ENCODE assay signal across 20 mouse cellular contexts in the genomic region with DNA sequence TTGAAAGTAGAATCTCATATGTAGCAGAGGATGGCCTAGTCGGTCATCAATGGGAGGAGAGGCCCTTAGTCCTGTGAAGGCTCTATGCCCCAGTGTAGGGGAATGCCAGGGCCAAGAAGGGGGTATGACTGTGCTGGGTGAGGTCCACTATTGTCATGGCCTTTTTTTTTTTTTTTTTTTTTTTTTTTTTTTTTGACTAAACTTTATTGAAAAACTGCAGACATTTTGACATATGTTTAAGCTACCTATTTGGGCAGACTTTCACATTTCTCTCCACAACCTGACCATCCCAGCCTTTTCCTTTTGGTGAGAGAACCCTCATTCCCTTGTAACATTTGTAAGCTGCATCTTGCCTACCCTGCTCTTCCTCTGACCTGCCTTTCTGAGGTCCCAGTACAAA. TPM values are rescaled to one million over a fixed set of nuclear protein-coding genes. Genes with fewer than 3 reads are reported as not detected.
DNase-seq lines count a peak whose midpoint lies in the region; ATAC-seq and TF ChIP-seq lines count a peak whose summit lies in the region.
"Had no signal": no experiment of that assay in that cellular context is flagged by ENCODE, and none has a peak within 500 bp of the region (broad histone marks: within the 10 kb centered on the region; RNA-seq: fewer than 3 reads in every experiment).

No protein-coding gene starts in this region.

- no peaks in the 10 kb centered on the region for H3K4me1 ChIP-seq in heart, embryonic 13.5 days
- no peaks in the 10 kb centered on the region for H3K4me1 ChIP-seq in ES-E14 (ENCODE audit: control insufficient read depth in 2 of 2, insufficient read depth in 2 of 2, low read length in 2 of 2, poor library complexity in 1 of 2)
- H3K4me1 ChIP-seq in stomach, embryonic 14.5 days (ENCODE audit: control insufficient read depth, insufficient read depth, low read length): no peaks in the 10 kb centered on the region
- H3K4me1 ChIP-seq in forebrain, embryonic 15.5 days: no peaks in the 10 kb centered on the region
- H3K4me1 ChIP-seq: embryonic facial prominence, embryonic 12.5 days; forebrain, embryonic 13.5 days; hindbrain, embryonic 13.5 days had no signal

- DNase-seq in heart, postnatal 25 days (ENCODE audit: low spot score): no peak
- DNase-seq in ES-E14 (ENCODE audit: low read depth, low spot score): no peak
- no peak for DNase-seq in cerebellum, postnatal 14 days
- DNase-seq in urinary bladder, postnatal 36 days (ENCODE audit: low spot score in 2 of 2): no peak
- DNase-seq: adrenal gland, adult 8-10 months; cerebellum, adult 2 months; cerebellum, postnatal 10 days; embryo, embryonic 11 days; gastrocnemius, postnatal 36 days; heart, adult 11 months; heart, postnatal 10 days had no signal

- H3K36me3 ChIP-seq in heart, embryonic 13.5 days: peaks cover 75% of the 10 kb centered on the region
- peaks cover 30% of the 10 kb centered on the region for H3K36me3 ChIP-seq in ES-E14 (ENCODE audit: control insufficient read depth, insufficient read depth, low read length, poor library complexity, severe bottlenecking)
- peaks cover 35% of the 10 kb centered on the region for H3K36me3 ChIP-seq in stomach, embryonic 14.5 days (ENCODE audit: control insufficient read depth, insufficient read depth, low read length)
- peaks cover 34% of the 10 kb centered on the region for H3K36me3 ChIP-seq in forebrain, embryonic 15.5 days

- no peak overlapping the region for H3K4me2 ChIP-seq in heart, embryonic 13.5 days
- no peak overlapping the region for H3K4me2 ChIP-seq in stomach, embryonic 14.5 days (replicated peaks; ENCODE audit: low read depth, low read length)
- no peak overlapping the region for H3K4me2 ChIP-seq in forebrain, embryonic 15.5 days (replicated peaks)
- H3K4me2 ChIP-seq: embryonic facial prominence, embryonic 12.5 days; forebrain, embryonic 13.5 days; hindbrain, embryonic 13.5 days had no signal

- 76% methylated on average over 1 of the region's 1 CpGs for WGBS in heart, embryonic 13.5 days
- 87% methylated on average over 1 of the region's 1 CpGs for WGBS in stomach, embryonic 14.5 days
- 85% methylated on average over 1 of the region's 1 CpGs for WGBS in forebrain, embryonic 15.5 days

- H3K4me3 ChIP-seq in heart, embryonic 13.5 days: no peak overlapping the region
- no peak overlapping the region for H3K4me3 ChIP-seq in ES-E14 (ENCODE audit: insufficient read depth in 1 of 2, low read depth in 1 of 2, low read length in 2 of 2, poor library complexity in 1 of 2, severe bottlenecking in 1 of 2)
- no peak overlapping the region for H3K4me3 ChIP-seq in stomach, embryonic 14.5 days (ENCODE audit: low read depth, low read length)
- no peak overlapping the region for H3K4me3 ChIP-seq in forebrain, embryonic 15.5 days
- H3K4me3 ChIP-seq: embryonic facial prominence, embryonic 12.5 days; forebrain, embryonic 13.5 days; hindbrain, embryonic 13.5 days had no signal

- ATAC-seq in heart, embryonic 13.5 days (ENCODE audit: extremely low read depth, insufficient number of reproducible peaks, low FRiP score, low TSS enrichment): no peak
- no peak for ATAC-seq in stomach, embryonic 14.5 days (ENCODE audit: insufficient number of reproducible peaks, insufficient read depth, low FRiP score, low read depth)
- ATAC-seq in forebrain, embryonic 15.5 days (replicated peaks): no peak
- ATAC-seq: forebrain, embryonic 13.5 days had no signal

- in situ Hi-C loops in ES-E14 (cut with MboI; ENCODE audit: low sequenced_read_pairs in 2 of 2, unreplicated experiment in 2 of 2): no loop called here

- H3K27ac ChIP-seq in heart, embryonic 13.5 days (replicated peaks): no peak overlapping the region
- H3K27ac ChIP-seq in ES-E14 (ENCODE audit: insufficient read depth, low read depth, low read length, poor library complexity, severe bottlenecking): no peak overlapping the region
- H3K27ac ChIP-seq in stomach, embryonic 14.5 days (ENCODE audit: low read length): peak overlapping the region; percentile 44; the same call in 1 of the 2 replicates
- H3K27ac ChIP-seq in forebrain, embryonic 15.5 days (replicated peaks): no peak overlapping the region
- H3K27ac ChIP-seq: embryonic facial prominence, embryonic 12.5 days; forebrain, embryonic 13.5 days; hindbrain, embryonic 13.5 days; hindbrain, postnatal 0 days had no signal

- 0 out of 2 replicates have a peak overlapping the region, but pooled peaks have one; percentile 0 for H3K9ac ChIP-seq in heart, embryonic 13.5 days
- no peak overlapping the region for H3K9ac ChIP-seq in ES-E14 (ENCODE audit: insufficient read depth, low read depth, low read length, poor library complexity, severe bottlenecking)
- no peak overlapping the region for H3K9ac ChIP-seq in stomach, embryonic 14.5 days (replicated peaks; ENCODE audit: low read depth, low read length)
- H3K9ac ChIP-seq in forebrain, embryonic 15.5 days (replicated peaks): no peak overlapping the region
- H3K9ac ChIP-seq: embryonic facial prominence, embryonic 12.5 days; forebrain, embryonic 13.5 days; hindbrain, embryonic 13.5 days had no signal

- H3K9me3 ChIP-seq in heart, embryonic 13.5 days: no peaks in the 10 kb centered on the region
- H3K9me3 ChIP-seq in ES-E14 (ENCODE audit: control insufficient read depth, insufficient read depth, low read depth, low read length): no peaks in the 10 kb centered on the region
- no peaks in the 10 kb centered on the region for H3K9me3 ChIP-seq in stomach, embryonic 14.5 days (ENCODE audit: control insufficient read depth, low read depth, low read length)
- H3K9me3 ChIP-seq in forebrain, embryonic 15.5 days: no peaks in the 10 kb centered on the region
- H3K9me3 ChIP-seq: embryonic facial prominence, embryonic 12.5 days; forebrain, embryonic 13.5 days; hindbrain, embryonic 13.5 days had no signal

- H3K27me3 ChIP-seq in heart, embryonic 13.5 days (replicated peaks): no peaks in the 10 kb centered on the region
- H3K27me3 ChIP-seq in stomach, embryonic 14.5 days (ENCODE audit: control insufficient read depth, insufficient read depth, low read length): no peaks in the 10 kb centered on the region
- H3K27me3 ChIP-seq in forebrain, embryonic 15.5 days: no peaks in the 10 kb centered on the region
- H3K27me3 ChIP-seq: embryonic facial prominence, embryonic 12.5 days; forebrain, embryonic 13.5 days; hindbrain, embryonic 13.5 days had no signal

- intact Hi-C loops in heart, postnatal 25 days (cut with DNase I): no loop called here

TF ChIP-seq in ES-E14, 5 proteins besides CTCF, POLR2A, EP300 and RAD21:
- TF ChIP-seq ZNF384 (IDR thresholded peaks at IDR 0.05; ENCODE audit: low read depth, low read length): peak; percentile 98
- TF ChIP-seq CHD2 (IDR thresholded peaks at IDR 0.05; ENCODE audit: low read depth, low read length): no peak
- TF ChIP-seq ZC3H11A (IDR thresholded peaks at IDR 0.05; ENCODE audit: borderline replicate concordance, low read depth, low read length): no peak
- TF ChIP-seq HCFC1 (IDR thresholded peaks at IDR 0.05; ENCODE audit: borderline replicate concordance, insufficient read depth, low read length): no peak
- TF ChIP-seq MAFK (IDR thresholded peaks at IDR 0.05; ENCODE audit: insufficient read depth, low read depth, low read length): no peak

RNA-seq across cellular contexts. Expression of gene Hdgfl2, which starts 12.9 kb away (rescaled TPM):
- polyA plus RNA-seq in heart, embryonic 13.5 days (2015; fragmentation: Nextera tagmentation; extraction: Ambion mirVana): 75.0 and 89.0 TPM in 2 replicates
- 10 to 100 TPM; 33.6 to 36.4 TPM for total RNA-seq in heart, postnatal 25 days (2021)
- 165 and 204 TPM in 2 replicates for total RNA-seq in ES-E14 (2012; rRNA removed)
- 94.8 and 96.5 TPM in 2 replicates for polyA plus RNA-seq in stomach, embryonic 14.5 days (2014; fragmentation: Nextera tagmentation; extraction: Ambion mirVana)
- 144 and 167 TPM in 2 replicates for polyA plus RNA-seq in forebrain, embryonic 15.5 days (2015; fragmentation: Nextera tagmentation; extraction: Ambion mirVana)

RNA-seq across cellular contexts. Expression of gene Plin4, which starts 17.3 kb away (rescaled TPM):
- 0.05 and 0.07 TPM in 2 replicates for polyA plus RNA-seq in heart, embryonic 13.5 days (2015; fragmentation: Nextera tagmentation; extraction: Ambion mirVana)
- 100 to 1,000 TPM; 135 to 136 TPM for total RNA-seq in heart, postnatal 25 days (2021)
- 0.31 and 0.69 TPM in 2 replicates for total RNA-seq in ES-E14 (2012; rRNA removed)
- polyA plus RNA-seq in stomach, embryonic 14.5 days (2014; fragmentation: Nextera tagmentation; extraction: Ambion mirVana): 0.15 and 0.27 TPM in 2 replicates
- 0.11 TPM in 2 replicates for polyA plus RNA-seq in forebrain, embryonic 15.5 days (2015; fragmentation: Nextera tagmentation; extraction: Ambion mirVana)
- total RNA-seq: common myeloid progenitor, adult 5-6 weeks; hematopoietic stem cell, adult 5-6 weeks had no signal

RNA-seq across cellular contexts. Expression of gene Ubxn6, which starts 17.5 kb away (rescaled TPM):
- polyA plus RNA-seq in heart, embryonic 13.5 days (2015; fragmentation: Nextera tagmentation; extraction: Ambion mirVana): 37.8 and 44.2 TPM in 2 replicates
- 10 to 100 TPM; 49.7 to 51.5 TPM for total RNA-seq in heart, postnatal 25 days (2021)
- 34.8 and 38.8 TPM in 2 replicates for total RNA-seq in ES-E14 (2012; rRNA removed)
- 41.5 and 41.9 TPM in 2 replicates for polyA plus RNA-seq in stomach, embryonic 14.5 days (2014; fragmentation: Nextera tagmentation; extraction: Ambion mirVana)
- 81.1 and 89.5 TPM in 2 replicates for polyA plus RNA-seq in forebrain, embryonic 15.5 days (2015; fragmentation: Nextera tagmentation; extraction: Ambion mirVana)

RNA-seq across cellular contexts. Expression of gene Plin5, which starts 25.1 kb away (rescaled TPM):
- 0.19 and 0.47 TPM in 2 replicates for polyA plus RNA-seq in heart, embryonic 13.5 days (2015; fragmentation: Nextera tagmentation; extraction: Ambion mirVana)
- 100 to 1,000 TPM; 143 to 166 TPM for total RNA-seq in heart, postnatal 25 days (2021)
- total RNA-seq in ES-E14 (2012; rRNA removed): 1.4 and 2.1 TPM in 2 replicates
- 0.53 and 0.64 TPM in 2 replicates for polyA plus RNA-seq in stomach, embryonic 14.5 days (2014; fragmentation: Nextera tagmentation; extraction: Ambion mirVana)
- polyA plus RNA-seq in forebrain, embryonic 15.5 days (2015; fragmentation: Nextera tagmentation; extraction: Ambion mirVana): 0.69 and 0.74 TPM in 2 replicates
- total RNA-seq: common myeloid progenitor, adult 5-6 weeks; hematopoietic stem cell, adult 5-6 weeks had no signal

RNA-seq across cellular contexts. Expression of gene Lrg1, which starts 29.5 kb away (rescaled TPM):
- 0.27 TPM in 1 of 2 replicates, not detected in the other for polyA plus RNA-seq in heart, embryonic 13.5 days (2015; fragmentation: Nextera tagmentation; extraction: Ambion mirVana)
- total RNA-seq in heart, postnatal 25 days (2021): 10 to 100 TPM; 53.8 to 55.0 TPM
- not detected in 2 replicates for total RNA-seq in ES-E14 (2012; rRNA removed)
- polyA plus RNA-seq in stomach, embryonic 14.5 days (2014; fragmentation: Nextera tagmentation; extraction: Ambion mirVana): 0.18 TPM in 1 of 2 replicates, not detected in the other
- polyA plus RNA-seq in forebrain, embryonic 15.5 days (2015; fragmentation: Nextera tagmentation; extraction: Ambion mirVana): 0.13 and 0.19 TPM in 2 replicates
- polyA plus RNA-seq: forebrain, embryonic 13.5 days; hindbrain, embryonic 13.5 days had no signal
